Mouse (Mus musculus): ENCODE data around the gene Il34. TPM values are rescaled to one million over a fixed set of nuclear protein-coding genes. Genes with fewer than 3 reads are reported as not detected.

Il34 gene
- polyA plus RNA-seq, 1 experiment from 2014 or later: 2.7 TPM

GRCm38 (mm10) chr8:110720685-110721598, 84.8 kb downstream of the Il34 start, which contains the start of gene Mtss1l:
Gene Mtss1l (plus strand): TSS chr8:110721476.
- ATAC-seq (ENCODE audit: low FRiP score): peak; percentile 60
- Histone ChIP-seq H3K27ac (peak within 1 kb of the TSS; percentile 96), H3K4me2 (peak within 1 kb of the TSS; percentile 90), H3K4me3 (peak within 1 kb of the TSS; percentile 82), H3K27me3 (no peaks in the 10 kb centered on the region), H3K36me3 (peaks cover 15% of the 10 kb centered on the region), H3K9me3 (no peaks in the 10 kb centered on the region), H3K4me1 (replicated peaks) (peaks cover 85% of the 10 kb centered on the region), H3K9ac (peak within 1 kb of the TSS; percentile 99)
- 3% methylated on average over 73 of the region's 75 CpGs for WGBS

- Histone ChIP-seq H3K4me3 (peak overlapping the region; percentile 82), H3K9me3 (no peaks in the 10 kb centered on the region), H3K36me3 (peaks cover 18% of the 10 kb centered on the region; the same call in 1 of the 2 replicates), H3K4me1 (replicated peaks) (peaks cover 86% of the 10 kb centered on the region), H3K4me2 (peak overlapping the region; percentile 90), H3K27me3 (no peaks in the 10 kb centered on the region), H3K27ac (peak overlapping the region; percentile 96), H3K9ac (peak overlapping the region; percentile 99)
- no peak for ATAC-seq (ENCODE audit: low FRiP score)
- WGBS: 58% methylated on average over 6 of the region's 6 CpGs
Observed at GRCm38 (mm10) chr8:110719898-110720653, 85.6 kb downstream of the Il34 start.

- 43% methylated on average over 12 of the region's 12 CpGs for WGBS
- no peak overlapping the region for H3K4me2 ChIP-seq
- no peak for ATAC-seq (ENCODE audit: low FRiP score)
- H3K36me3 ChIP-seq: peaks cover 22% of the 10 kb centered on the region; the same call in 1 of the 2 replicates
- H3K27ac ChIP-seq: peak overlapping the region; percentile 96
- H3K27me3 ChIP-seq: no peaks in the 10 kb centered on the region
- peak overlapping the region; percentile 99; the same call in 1 of the 2 replicates for H3K9ac ChIP-seq
- peaks cover 84% of the 10 kb centered on the region for H3K4me1 ChIP-seq (replicated peaks)
- H3K9me3 ChIP-seq: no peaks in the 10 kb centered on the region
- H3K4me3 ChIP-seq: no peak overlapping the region
Observed at GRCm38 (mm10) chr8:110718969-110719670, 86.6 kb downstream of the Il34 start.

- no peak overlapping the region for H3K4me3 ChIP-seq
- peaks cover 76% of the 10 kb centered on the region for H3K4me1 ChIP-seq (replicated peaks)
Observed at GRCm38 (mm10) chr8:110718209-110718968, 87.3 kb downstream of the Il34 start.

GRCm38 (mm10) chr8:110717131-110717530, 88.6 kb downstream of the Il34 start:
- Histone ChIP-seq H3K36me3 (peaks cover 36% of the 10 kb centered on the region), H3K27ac (no peak overlapping the region), H3K4me2 (no peak overlapping the region), H3K4me3 (no peak overlapping the region), H3K9me3 (no peaks in the 10 kb centered on the region), H3K4me1 (replicated peaks) (peaks cover 64% of the 10 kb centered on the region), H3K9ac (peak overlapping the region; percentile 46; the same call in 1 of the 2 replicates), H3K27me3 (no peaks in the 10 kb centered on the region)
- no peak for ATAC-seq (ENCODE audit: low FRiP score)
- 68% methylated on average over 7 of the region's 7 CpGs for WGBS

More at GRCm38 (mm10) chr8:110718209-110718968, 87.3 kb downstream of the Il34 start:
- no peaks in the 10 kb centered on the region for H3K9me3 ChIP-seq
- ATAC-seq (ENCODE audit: low FRiP score): no peak
- H3K4me2 ChIP-seq: no peak overlapping the region
- WGBS: 87% methylated on average over 8 of the region's 8 CpGs
- H3K27me3 ChIP-seq: no peaks in the 10 kb centered on the region
- peaks cover 23% of the 10 kb centered on the region; the same call in 1 of the 2 replicates for H3K36me3 ChIP-seq
- 0 out of 2 replicates have a peak overlapping the region, but pooled peaks have one; percentile 99 for H3K9ac ChIP-seq
- H3K27ac ChIP-seq: peak overlapping the region; percentile 96

GRCm38 (mm10) chr8:110716075-110716474, 89.6 kb downstream of the Il34 start:
- Histone ChIP-seq H3K9me3 (no peaks in the 10 kb centered on the region), H3K36me3 (peaks cover 46% of the 10 kb centered on the region), H3K4me3 (no peak overlapping the region), H3K9ac (peak overlapping the region; percentile 46), H3K27me3 (no peaks in the 10 kb centered on the region), H3K27ac (peak overlapping the region; percentile 79), H3K4me2 (no peak overlapping the region), H3K4me1 (replicated peaks) (peaks cover 67% of the 10 kb centered on the region)
- ATAC-seq (ENCODE audit: low FRiP score): peak; percentile 29
- WGBS: 50% methylated on average over 4 of the region's 4 CpGs

GRCm38 (mm10) chr8:110714827-110715519, 90.8 kb downstream of the Il34 start:
- H3K4me2 ChIP-seq: no peak overlapping the region
- H3K9ac ChIP-seq: peak overlapping the region; percentile 46; the same call in 1 of the 2 replicates
- H3K27me3 ChIP-seq: no peaks in the 10 kb centered on the region
- peaks cover 67% of the 10 kb centered on the region for H3K4me1 ChIP-seq (replicated peaks)
- 80% methylated on average over 15 of the region's 15 CpGs for WGBS
- no peaks in the 10 kb centered on the region for H3K9me3 ChIP-seq
- peak overlapping the region; percentile 79 for H3K27ac ChIP-seq
- peaks cover 56% of the 10 kb centered on the region for H3K36me3 ChIP-seq
- no peak overlapping the region for H3K4me3 ChIP-seq
- ATAC-seq (ENCODE audit: low FRiP score): no peak

GRCm38 (mm10) chr8:110713073-110713472, 92.7 kb downstream of the Il34 start:
- ATAC-seq (ENCODE audit: low FRiP score): no peak
- H3K4me2 ChIP-seq: no peak overlapping the region
- H3K4me1 ChIP-seq (replicated peaks): peaks cover 60% of the 10 kb centered on the region
- no peaks in the 10 kb centered on the region for H3K9me3 ChIP-seq
- H3K36me3 ChIP-seq: peaks cover 56% of the 10 kb centered on the region
- 97% methylated on average over 7 of the region's 7 CpGs for WGBS
- H3K27me3 ChIP-seq: no peaks in the 10 kb centered on the region
- no peak overlapping the region for H3K9ac ChIP-seq
- no peak overlapping the region for H3K27ac ChIP-seq
- no peak overlapping the region for H3K4me3 ChIP-seq

GRCm38 (mm10) chr8:110711271-110711934, 94.3 kb downstream of the Il34 start:
- Histone ChIP-seq H3K27ac (peak overlapping the region; percentile 58), H3K4me2 (no peak overlapping the region), H3K4me3 (no peak overlapping the region), H3K9ac (no peak overlapping the region), H3K36me3 (peaks cover 56% of the 10 kb centered on the region), H3K27me3 (no peaks in the 10 kb centered on the region), H3K9me3 (no peaks in the 10 kb centered on the region), H3K4me1 (replicated peaks) (peaks cover 47% of the 10 kb centered on the region)
- WGBS: 74% methylated on average over 13 of the region's 13 CpGs
- no peak for ATAC-seq (ENCODE audit: low FRiP score)

- Histone ChIP-seq H3K4me2 (no peak overlapping the region), H3K4me1 (replicated peaks) (peaks cover 45% of the 10 kb centered on the region), H3K27ac (peak overlapping the region; percentile 58), H3K9ac (no peak overlapping the region), H3K36me3 (peaks cover 54% of the 10 kb centered on the region), H3K9me3 (no peaks in the 10 kb centered on the region), H3K4me3 (no peak overlapping the region), H3K27me3 (no peaks in the 10 kb centered on the region)
- ATAC-seq (ENCODE audit: low FRiP score): no peak
- 73% methylated on average over 3 of the region's 3 CpGs for WGBS
Observed at GRCm38 (mm10) chr8:110710593-110710992, 95.1 kb downstream of the Il34 start.

All from hindbrain, embryonic 13.5 days (tissue).